Mouse (Mus musculus): ENCODE data around the gene Il22ra1. TPM values are rescaled to one million over a fixed set of nuclear protein-coding genes. Genes with fewer than 3 reads are reported as not detected.

Il22ra1 gene
- polyA plus RNA-seq, 1 experiment: not detected

DNA sequence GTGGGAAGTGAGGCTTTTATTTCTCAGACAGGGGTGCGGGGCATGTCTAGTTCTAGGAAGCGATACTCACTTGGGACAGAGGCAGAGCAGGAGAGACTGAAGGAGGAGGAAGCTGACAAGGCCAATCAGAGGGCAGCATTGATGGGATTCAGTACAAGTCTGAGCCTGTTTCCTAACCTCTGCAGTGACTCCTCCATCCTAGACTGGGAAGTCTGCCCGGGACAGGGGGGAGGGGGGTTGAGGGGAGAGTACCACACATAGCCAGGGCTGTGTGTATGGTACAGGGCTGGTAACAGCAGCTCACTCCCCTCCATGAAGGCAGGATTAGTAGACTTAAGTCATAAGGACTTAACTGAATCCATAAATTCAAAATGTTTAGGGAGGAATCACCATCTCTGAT is 52.3 kb downstream of the Il22ra1 start:
- Histone ChIP-seq H3K4me1 (ENCODE audit: control insufficient read depth, insufficient read depth, low read length) (no peaks in the 10 kb centered on the region), H3K27ac (ENCODE audit: insufficient read depth, low read length) (no peak overlapping the region)
- TF ChIP-seq POLR2A (IDR thresholded peaks at IDR 0.05; ENCODE audit: low read depth, low read length): no peak
- no peak for TF ChIP-seq CTCF (IDR thresholded peaks at IDR 0.05; ENCODE audit: borderline replicate concordance, insufficient read depth, low read length)

GRCm38 (mm10) chr4:135781304-135781703 is 53.3 kb downstream of the Il22ra1 start:
- Histone ChIP-seq H3K27ac (ENCODE audit: insufficient read depth, low read length) (no peak overlapping the region), H3K4me1 (ENCODE audit: control insufficient read depth, insufficient read depth, low read length) (no peaks in the 10 kb centered on the region), H3K4me3 (ENCODE audit: insufficient read depth, low read length) (no peak overlapping the region)
- no peak for TF ChIP-seq POLR2A (IDR thresholded peaks at IDR 0.05; ENCODE audit: low read depth, low read length)
- no peak for TF ChIP-seq CTCF (IDR thresholded peaks at IDR 0.05; ENCODE audit: borderline replicate concordance, insufficient read depth, low read length)

More for the DNA sequence above, 52.3 kb downstream of the Il22ra1 start:
- no peak overlapping the region for H3K4me3 ChIP-seq (ENCODE audit: insufficient read depth, low read length)

DNA sequence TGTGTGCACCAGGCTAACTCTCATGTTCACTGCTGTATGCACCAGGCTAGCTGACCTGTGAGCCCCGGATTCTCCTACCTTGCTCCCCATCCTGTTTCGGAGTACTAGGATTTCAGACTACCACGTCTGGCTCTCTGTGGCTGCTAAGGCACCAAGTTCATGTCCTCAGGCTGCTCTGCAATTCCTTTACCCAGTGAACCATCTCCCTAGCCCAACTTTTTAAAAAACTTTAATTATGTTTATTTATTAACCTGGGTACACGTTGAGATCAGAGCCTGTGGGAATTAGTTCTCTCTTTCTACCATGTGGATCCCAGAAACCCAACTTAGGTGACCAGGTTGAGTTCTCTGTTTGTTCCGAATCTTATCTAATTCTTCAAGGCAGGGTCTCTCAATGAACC is 58.6 kb downstream of the Il22ra1 start:
- Histone ChIP-seq H3K4me3 (ENCODE audit: insufficient read depth, low read length) (no peak overlapping the region), H3K4me1 (ENCODE audit: control insufficient read depth, insufficient read depth, low read length) (no peaks in the 10 kb centered on the region), H3K27ac (ENCODE audit: insufficient read depth, low read length) (no peak overlapping the region)
- TF ChIP-seq CTCF (IDR thresholded peaks at IDR 0.05; ENCODE audit: borderline replicate concordance, insufficient read depth, low read length) (no peak), POLR2A (IDR thresholded peaks at IDR 0.05; ENCODE audit: low read depth, low read length) (no peak)

DNA sequence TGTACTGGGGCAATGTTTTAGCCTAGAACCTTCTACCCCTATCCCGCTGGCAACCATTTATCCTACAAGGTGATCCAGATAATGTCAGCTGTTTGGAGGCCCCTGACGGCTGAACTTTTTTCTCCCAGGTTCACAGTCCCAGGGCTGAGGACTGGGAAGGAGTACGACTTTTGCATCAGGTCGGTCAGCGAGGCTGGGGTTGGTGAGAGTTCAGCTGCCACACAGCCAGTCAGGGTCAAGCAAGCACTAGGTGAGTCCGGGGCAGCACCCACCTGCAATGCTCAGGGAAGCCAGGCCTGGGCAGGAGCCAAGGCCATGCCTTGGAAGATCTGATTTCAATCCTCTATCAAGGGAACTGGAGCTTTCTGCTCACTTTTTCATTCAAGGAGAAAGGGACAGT is 59.3 kb downstream of the Il22ra1 start:
- Histone ChIP-seq H3K4me1 (ENCODE audit: control insufficient read depth, insufficient read depth, low read length) (no peaks in the 10 kb centered on the region), H3K27ac (ENCODE audit: insufficient read depth, low read length) (no peak overlapping the region), H3K4me3 (ENCODE audit: insufficient read depth, low read length) (no peak overlapping the region)
- TF ChIP-seq CTCF (IDR thresholded peaks at IDR 0.05; ENCODE audit: borderline replicate concordance, insufficient read depth, low read length): no peak
- no peak for TF ChIP-seq POLR2A (IDR thresholded peaks at IDR 0.05; ENCODE audit: low read depth, low read length)

GRCm38 (mm10) chr4:135789135-135789534 is 61.2 kb downstream of the Il22ra1 start:
- no peak overlapping the region for H3K4me3 ChIP-seq (ENCODE audit: insufficient read depth, low read length)
- no peak overlapping the region for H3K27ac ChIP-seq (ENCODE audit: insufficient read depth, low read length)
- H3K4me1 ChIP-seq (ENCODE audit: control insufficient read depth, insufficient read depth, low read length): no peaks in the 10 kb centered on the region
- TF ChIP-seq CTCF (IDR thresholded peaks at IDR 0.05; ENCODE audit: borderline replicate concordance, insufficient read depth, low read length) (no peak), POLR2A (IDR thresholded peaks at IDR 0.05; ENCODE audit: low read depth, low read length) (no peak)

DNA sequence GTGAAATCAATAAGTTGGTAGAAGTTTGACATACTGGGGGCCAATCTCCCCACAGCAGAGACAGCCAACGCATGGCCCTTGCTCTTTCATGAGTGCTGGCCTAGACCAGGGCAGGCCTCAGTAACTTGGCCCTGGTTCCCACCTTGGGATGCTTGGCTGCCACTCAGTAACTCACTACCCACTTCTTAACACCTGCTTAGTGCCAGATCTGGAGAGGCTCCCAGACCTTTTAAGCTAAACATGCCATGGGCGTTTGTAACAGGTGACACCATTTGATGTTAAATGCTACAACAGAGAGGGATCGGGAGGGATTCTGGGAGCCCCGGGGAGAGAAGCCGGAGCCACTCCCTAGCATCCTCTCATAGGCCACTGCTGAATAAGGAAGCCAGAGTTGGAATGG is 64.8 kb downstream of the Il22ra1 start:
- TF ChIP-seq POLR2A (IDR thresholded peaks at IDR 0.05; ENCODE audit: low read depth, low read length) (no peak), CTCF (IDR thresholded peaks at IDR 0.05; ENCODE audit: borderline replicate concordance, insufficient read depth, low read length) (no peak)
- no peaks in the 10 kb centered on the region for H3K4me1 ChIP-seq (ENCODE audit: control insufficient read depth, insufficient read depth, low read length)
- no peak overlapping the region for H3K4me3 ChIP-seq (ENCODE audit: insufficient read depth, low read length)
- H3K27ac ChIP-seq (ENCODE audit: insufficient read depth, low read length): no peak overlapping the region

DNA sequence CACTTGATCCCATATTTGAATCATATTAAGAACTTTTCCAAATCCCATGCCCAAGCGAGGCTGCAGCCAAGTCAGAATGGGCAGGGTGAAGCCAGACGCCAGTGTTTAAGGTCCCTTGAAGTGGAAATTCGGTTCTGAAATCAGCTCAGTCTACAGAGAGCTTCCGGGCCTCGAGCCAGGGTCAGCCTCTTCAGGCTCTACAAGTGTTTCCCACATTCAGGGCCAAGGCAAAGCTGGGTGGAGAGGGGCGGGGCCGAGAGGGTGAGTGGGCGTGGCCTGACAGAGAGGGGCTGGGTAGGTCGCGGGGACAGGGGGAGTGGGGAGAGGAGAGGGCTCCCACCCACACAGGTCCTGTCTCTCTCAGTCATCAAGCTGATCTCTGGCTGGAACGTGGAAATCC is 70.0 kb downstream of the Il22ra1 start:
- H3K4me3 ChIP-seq (ENCODE audit: insufficient read depth, low read length): no peak overlapping the region
- H3K4me1 ChIP-seq (ENCODE audit: control insufficient read depth, insufficient read depth, low read length): no peaks in the 10 kb centered on the region
- no peak for TF ChIP-seq CTCF (IDR thresholded peaks at IDR 0.05; ENCODE audit: borderline replicate concordance, insufficient read depth, low read length)
- TF ChIP-seq POLR2A (IDR thresholded peaks at IDR 0.05; ENCODE audit: low read depth, low read length): no peak
- H3K27ac ChIP-seq (ENCODE audit: insufficient read depth, low read length): no peak overlapping the region

- no peak for TF ChIP-seq POLR2A (IDR thresholded peaks at IDR 0.05; ENCODE audit: low read depth, low read length)
- peak; percentile 72; the same call in 1 of the 2 replicates for TF ChIP-seq CTCF (IDR thresholded peaks at IDR 0.05; ENCODE audit: borderline replicate concordance, insufficient read depth, low read length)
- H3K4me3 ChIP-seq (ENCODE audit: insufficient read depth, low read length): no peak overlapping the region
These were observed 73.6 kb downstream of the Il22ra1 start for GRCm38 (mm10) chr4:135801543-135801942.

More at GRCm38 (mm10) chr4:135801543-135801942, 73.6 kb downstream of the Il22ra1 start:
- no peaks in the 10 kb centered on the region for H3K4me1 ChIP-seq (ENCODE audit: control insufficient read depth, insufficient read depth, low read length)
- no peak overlapping the region for H3K27ac ChIP-seq (ENCODE audit: insufficient read depth, low read length)

Other genes starting within 250 kb of the Il22ra1 start
- not detected in 2 replicates for gene Stpg1, start 233.4 kb upstream of the Il22ra1 start, polyA plus RNA-seq (2011; ENCODE audit: insufficient read length, low read depth, missing spikeins)
- 1.4 and 1.7 TPM in 2 replicates for gene Nipal3, start 233.1 kb upstream of the Il22ra1 start, polyA plus RNA-seq (2011; ENCODE audit: insufficient read length, low read depth, missing spikeins)
- not detected in 2 replicates for gene Grhl3, start 154.5 kb upstream of the Il22ra1 start, polyA plus RNA-seq (2011; ENCODE audit: insufficient read length, low read depth, missing spikeins)
- gene Ifnlr1, start 41.9 kb upstream of the Il22ra1 start, polyA plus RNA-seq (2011; ENCODE audit: insufficient read length, low read depth, missing spikeins): 0.25 and 0.27 TPM in 2 replicates
- gene Myom3, start 31.5 kb downstream of the Il22ra1 start, polyA plus RNA-seq (2011; ENCODE audit: insufficient read length, low read depth, missing spikeins): not detected in 2 replicates
- 177 and 193 TPM in 2 replicates for gene Srsf10, start 127.6 kb downstream of the Il22ra1 start, polyA plus RNA-seq (2011; ENCODE audit: insufficient read length, low read depth, missing spikeins)
- 127 and 164 TPM in 2 replicates for gene Pnrc2, start 145.7 kb downstream of the Il22ra1 start, polyA plus RNA-seq (2011; ENCODE audit: insufficient read length, low read depth, missing spikeins)
- gene Cnr2, start 167.2 kb downstream of the Il22ra1 start, polyA plus RNA-seq (2011; ENCODE audit: insufficient read length, low read depth, missing spikeins): not detected in 2 replicates
- 90.2 and 92.2 TPM in 2 replicates for gene Fuca1, start 192.6 kb downstream of the Il22ra1 start, polyA plus RNA-seq (2011; ENCODE audit: insufficient read length, low read depth, missing spikeins)
- 19.5 and 24.1 TPM in 2 replicates for gene Hmgcl, start 218.3 kb downstream of the Il22ra1 start, polyA plus RNA-seq (2011; ENCODE audit: insufficient read length, low read depth, missing spikeins)
- 12.7 and 18.0 TPM in 2 replicates for gene Gale, start 235.6 kb downstream of the Il22ra1 start, polyA plus RNA-seq (2011; ENCODE audit: insufficient read length, low read depth, missing spikeins)
- 31.6 and 35.5 TPM in 2 replicates for gene Lypla2, start 244.5 kb downstream of the Il22ra1 start, polyA plus RNA-seq (2011; ENCODE audit: insufficient read length, low read depth, missing spikeins)